Mouse (Mus musculus) CH12.LX (cell line): ENCODE measurements at regions not wholly inside any gene's neighbourhood (a gene's known extent, or its start where the extent isn't known, plus 50 kb on each side); places are given as distances from the start of the nearest gene placed in this dataset.

Experiments
- DNase-seq: peaks from one replicate; pipeline ENCODE4 v3.0.0-alpha.2; 2013; ENCODE audit errors: extremely low read depth
- H3K27ac ChIP-seq: 2 replicates; pipeline ENCODE4 v1.5.1; 2012; ENCODE audit warnings: low read depth, mild to moderate bottlenecking, control low read depth, moderate library complexity; ENCODE audit not compliant: insufficient read depth
- H3K27me3 ChIP-seq: replicated peaks from 2 replicates; pipeline ENCODE3; 2012; ENCODE audit warnings: inconsistent platforms
- H3K36me3 ChIP-seq, 2 experiments: replicated peaks in 1 of 2; 2 replicates each; pipeline versions ENCODE3 to v1.6.1; 2012; ENCODE audit warnings: inconsistent platforms in 1 of 2, low read length in 1 of 2, mild to moderate bottlenecking in 1 of 2, mixed read lengths in 1 of 2, moderate library complexity in 1 of 2; ENCODE audit not compliant: control insufficient read depth in 1 of 2, insufficient read depth in 1 of 2
- H3K4me1 ChIP-seq, 2 experiments: 2 replicates each; pipeline ENCODE4 v1.6.1; 2012; ENCODE audit warnings: inconsistent platforms in 1 of 2, moderate library complexity in 1 of 2; ENCODE audit not compliant: insufficient read depth in 2 of 2, control insufficient read depth in 1 of 2
- H3K4me2 ChIP-seq: 2 replicates; pipeline ENCODE4 v1.6.1; 2012; ENCODE audit warnings: low read depth, mild to moderate bottlenecking, control low read depth; ENCODE audit not compliant: poor library complexity, insufficient read depth, severe bottlenecking
- H3K4me3 ChIP-seq, 3 experiments: fragments of 150-350 bp in 1 of 3; sonication (generic) in 1 of 3; replicated peaks in 1 of 3; 2 replicates each; pipeline versions ENCODE3 to v1.5.1; 2011 to 2012; ENCODE audit warnings: low read depth in 2 of 3, low read length in 2 of 3, mild to moderate bottlenecking in 2 of 3, moderate library complexity in 2 of 3, control low read depth in 1 of 3, improper control_type of control experiment in 1 of 3, inconsistent platforms in 1 of 3, mixed read lengths in 1 of 3; ENCODE audit not compliant: poor library complexity in 1 of 3
- H3K79me2 ChIP-seq: replicated peaks from 2 replicates; pipeline ENCODE4 v1.6.1; 2012; ENCODE audit warnings: mild to moderate bottlenecking, moderate library complexity; ENCODE audit not compliant: control insufficient read depth, poor library complexity, insufficient read depth, severe bottlenecking; ENCODE audit errors: extremely low read depth
- H3K9ac ChIP-seq: 2 replicates; pipeline ENCODE4 v1.6.1; 2012; ENCODE audit warnings: low read depth, mild to moderate bottlenecking, control low read depth, moderate library complexity; ENCODE audit not compliant: insufficient read depth
- H3K9me3 ChIP-seq: replicated peaks from 2 replicates; pipeline ENCODE3; 2012; ENCODE audit warnings: low read length, inconsistent platforms, mixed read lengths
- BHLHE40 ChIP-seq: IDR thresholded peaks from 2 replicates; pipeline ENCODE4 v1.6.1; 2011; ENCODE audit warnings: mild to moderate bottlenecking, low read depth, low read length, improper control_type of control experiment
- CHD2 ChIP-seq: IDR thresholded peaks from 2 replicates; pipeline ENCODE4 v1.6.1; 2011; ENCODE audit warnings: low read length, improper control_type of control experiment
- CTCF ChIP-seq, 2 experiments: IDR thresholded peaks in 1 of 2; conservative IDR thresholded peaks in 1 of 2; 2 replicates each; pipeline ENCODE4 v1.5.1; 2011 to 2012; ENCODE audit warnings: low read depth in 2 of 2, low read length in 2 of 2, improper control_type of control experiment in 1 of 2, inconsistent platforms in 1 of 2, mild to moderate bottlenecking in 1 of 2, moderate library complexity in 1 of 2
- EP300 ChIP-seq: IDR thresholded peaks from 2 replicates; pipeline ENCODE4 v1.6.1; 2011; ENCODE audit warnings: low read length, improper control_type of control experiment
- ETS1 ChIP-seq: conservative IDR thresholded peaks from 2 replicates; pipeline ENCODE4 v1.6.1; 2012; ENCODE audit warnings: low read depth, mild to moderate bottlenecking, inconsistent platforms, low read length, improper control_type of control experiment, moderate library complexity
- KAT2A ChIP-seq: IDR thresholded peaks from 2 replicates; pipeline ENCODE4 v1.6.1; 2012; ENCODE audit warnings: low read length, improper control_type of control experiment, inconsistent platforms; ENCODE audit not compliant: insufficient replicate concordance
- MAFK ChIP-seq: IDR thresholded peaks from 2 replicates; pipeline ENCODE4 v1.6.1; 2011; ENCODE audit warnings: low read length, improper control_type of control experiment; ENCODE audit not compliant: insufficient replicate concordance
- MXI1 ChIP-seq: IDR thresholded peaks from 2 replicates; pipeline ENCODE4 v1.6.1; 2011; ENCODE audit warnings: mild to moderate bottlenecking, low read depth, low read length, improper control_type of control experiment
- PAX5 ChIP-seq: IDR thresholded peaks from 2 replicates; pipeline ENCODE4 v1.6.1; 2012; ENCODE audit warnings: low read length, inconsistent platforms, mixed read lengths
- POLR2AphosphoS2 ChIP-seq: IDR thresholded peaks from 2 replicates; pipeline ENCODE4 v1.6.1; 2011; ENCODE audit warnings: low read depth, low read length, improper control_type of control experiment
- SIN3A ChIP-seq: IDR thresholded peaks from 2 replicates; pipeline ENCODE4 v1.6.1; 2012; ENCODE audit warnings: low read length, improper control_type of control experiment, inconsistent platforms
- SMC3 ChIP-seq: IDR thresholded peaks from 2 replicates; pipeline ENCODE4 v1.6.1; 2011; ENCODE audit warnings: low read depth, low read length, improper control_type of control experiment
- USF2 ChIP-seq: conservative IDR thresholded peaks from 2 replicates; pipeline ENCODE4 v1.6.1; 2011; ENCODE audit warnings: low read depth, low read length, improper control_type of control experiment
- ZNF384 ChIP-seq: IDR thresholded peaks from 2 replicates; pipeline ENCODE4 v1.6.1; 2012; ENCODE audit warnings: low read depth, low read length, improper control_type of control experiment, inconsistent platforms
- dilution Hi-C: fragments of 300-500 bp; cut with MboI; formaldehyde crosslinking; loops from 2 replicates; pipeline ENCODE4 v1.14.3; 2020; ENCODE audit warnings: low sequenced_read_pairs; ENCODE audit not compliant: extremely low pct_unique_long_range_greater_than_20kb, extremely low pct_ligation_motif_present
- in situ Hi-C: fragments of 300-500 bp; cut with MboI; formaldehyde crosslinking; loops from 3 replicates; pipeline ENCODE4 v1.14.3; 2019; ENCODE audit warnings: low sequenced_read_pairs, low pct_ligation_motif_present, low pct_unique_long_range_greater_than_20kb, mixed read lengths

DNA sequence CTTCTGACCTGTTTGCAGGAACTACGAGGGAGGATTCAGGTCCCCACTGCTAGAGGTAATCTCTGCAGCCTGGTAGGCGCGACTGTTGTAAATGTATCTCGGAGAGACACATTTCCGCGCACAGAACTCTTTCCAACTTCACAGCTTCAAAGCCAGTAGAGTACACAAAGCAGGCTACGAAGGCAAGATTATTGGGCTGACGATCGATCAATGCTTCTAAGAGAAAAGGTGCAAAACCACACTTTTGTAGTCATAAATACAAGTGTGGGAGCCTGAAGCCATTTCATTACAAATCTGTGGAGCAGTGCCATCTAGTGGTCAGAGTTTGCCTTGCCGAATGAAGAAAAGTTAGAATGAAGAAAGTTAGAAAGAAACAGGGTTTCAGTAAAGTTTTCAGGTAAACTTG is 118.9 kb upstream of the Zc3h12c start (continued):
- TF ChIP-seq ETS1, result 0 out of 2 replicates have a peak, but pooled peaks have one; percentile 7
- TF ChIP-seq, all 38 proteins: peak for 12

DNA sequence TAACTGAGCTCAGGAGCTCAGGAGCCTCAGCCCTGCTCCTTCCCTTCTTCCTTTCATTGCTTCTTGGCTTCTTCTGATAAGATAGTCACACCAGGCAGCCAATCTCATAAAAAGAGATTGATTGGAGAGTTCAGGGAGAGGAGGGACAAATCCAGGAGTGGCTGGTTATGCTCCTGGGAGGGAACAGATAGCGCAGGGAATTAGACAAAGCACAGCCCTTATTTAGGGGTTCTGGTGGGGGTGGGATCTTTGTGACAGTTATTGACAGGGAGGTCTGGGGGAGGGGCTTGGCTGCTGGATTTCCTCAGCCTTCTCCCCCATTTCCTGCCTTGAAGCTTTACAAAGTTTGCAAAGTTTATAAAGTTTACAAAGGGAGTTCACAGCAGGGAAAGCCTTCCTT is 117.7 kb upstream of the Zc3h12c start:
- Histone ChIP-seq H3K27me3 (no peaks in the 10 kb centered on the region), H3K9ac (no peak overlapping the region), H3K36me3 (peaks cover 0 to 22% of the 10 kb centered on the region in 2 experiments), H3K79me2 (no peaks in the 10 kb centered on the region), H3K4me1 (peaks cover 24 to 80% of the 10 kb centered on the region in 2 experiments), H3K4me3 (no peak overlapping the region), H3K27ac (no peak overlapping the region), H3K4me2 (no peak overlapping the region), H3K9me3 (no peaks in the 10 kb centered on the region)
- TF ChIP-seq MXI1, result no peak
- TF ChIP-seq KAT2A, result no peak
- no peak for TF ChIP-seq SIN3A
- no peak for TF ChIP-seq SMC3
- no peak for TF ChIP-seq USF2
- TF ChIP-seq ZNF384, result no peak
- no peak for TF ChIP-seq POLR2AphosphoS2
- no peak for TF ChIP-seq CTCF (conservative IDR thresholded peaks at IDR 0.05 in 1 of 2, IDR thresholded peaks at IDR 0.05 in 1 of 2; ENCODE audit: low read depth in 2 of 2, low read length in 2 of 2)
- no peak for TF ChIP-seq PAX5
- no peak for TF ChIP-seq MAFK
- TF ChIP-seq BHLHE40, result no peak
- TF ChIP-seq EP300, result no peak
- in situ Hi-C loops (loop anchor here (10.0 kb wide), 2 partner anchors 181 to 291 kb away; no protein-coding TSS in a partner anchor), dilution Hi-C loops (loop anchor here (25.0 kb wide), 1 partner anchor 99 kb away; no protein-coding TSS in a partner anchor)
- DNase-seq, result no peak

DNA sequence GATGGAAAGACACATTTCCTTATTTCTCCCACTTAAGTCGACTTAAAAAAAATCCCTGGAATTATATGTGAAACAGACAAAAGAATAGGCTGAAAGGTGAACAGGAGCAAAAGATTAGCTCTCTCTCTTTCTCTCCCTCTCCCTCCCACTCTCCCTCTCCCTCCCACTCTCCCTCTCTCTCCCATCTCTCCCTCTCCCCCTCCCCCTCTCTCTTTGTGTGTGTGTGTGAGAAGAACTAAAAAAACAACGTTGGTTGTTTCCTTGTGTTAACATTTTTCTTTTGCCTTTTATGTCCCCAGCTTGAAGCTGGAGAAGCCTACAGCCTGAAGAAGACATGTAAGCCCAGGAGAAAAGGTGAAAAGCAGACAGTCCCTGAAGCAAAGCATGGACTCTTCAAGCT is 115.2 kb upstream of the Zc3h12c start:
- no peaks in the 10 kb centered on the region for H3K27me3 ChIP-seq
- dilution Hi-C loops, result loop anchor here (25.0 kb wide), 1 partner anchor 96 kb away; no protein-coding TSS in a partner anchor
- TF ChIP-seq MXI1, result no peak
- no peak for TF ChIP-seq CHD2
- TF ChIP-seq, all 38 proteins: peak for 0
- no peak overlapping the region for H3K27ac ChIP-seq
- peaks cover 23 to 81% of the 10 kb centered on the region in 2 experiments for H3K4me1 ChIP-seq
- H3K4me3 ChIP-seq, result no peak overlapping the region
- H3K9me3 ChIP-seq, result no peaks in the 10 kb centered on the region
- DNase-seq, result no peak
- no peak overlapping the region for H3K4me2 ChIP-seq
- H3K36me3 ChIP-seq, result peaks cover 0 to 22% of the 10 kb centered on the region in 2 experiments
- in situ Hi-C loops, result loop anchor here (10.0 kb wide), 2 partner anchors 179 to 289 kb away; no protein-coding TSS in a partner anchor
- no peak overlapping the region for H3K9ac ChIP-seq
- no peaks in the 10 kb centered on the region for H3K79me2 ChIP-seq
